Mouse (Mus musculus) CH12.LX (cell line): ENCODE results near the gene Trpm3. TPM values are rescaled to one million over a fixed set of nuclear protein-coding genes. Genes with fewer than 3 reads are reported as not detected.

ENCODE experiments used
- DNase-seq: peaks from one replicate; pipeline ENCODE4 v3.0.0-alpha.2; 2013; ENCODE audit errors: extremely low read depth
- H3K27ac ChIP-seq: 2 replicates; pipeline ENCODE4 v1.5.1; 2012; ENCODE audit warnings: low read depth, mild to moderate bottlenecking, control low read depth, moderate library complexity; ENCODE audit not compliant: insufficient read depth
- H3K27me3 ChIP-seq: replicated peaks from 2 replicates; pipeline ENCODE3; 2012; ENCODE audit warnings: inconsistent platforms
- H3K36me3 ChIP-seq, 2 experiments: replicated peaks in 1 of 2; 2 replicates each; pipeline versions ENCODE3 to v1.6.1; 2012; ENCODE audit warnings: inconsistent platforms in 1 of 2, low read length in 1 of 2, mild to moderate bottlenecking in 1 of 2, mixed read lengths in 1 of 2, moderate library complexity in 1 of 2; ENCODE audit not compliant: control insufficient read depth in 1 of 2, insufficient read depth in 1 of 2
- H3K4me1 ChIP-seq, 2 experiments: 2 replicates each; pipeline ENCODE4 v1.6.1; 2012; ENCODE audit warnings: inconsistent platforms in 1 of 2, moderate library complexity in 1 of 2; ENCODE audit not compliant: insufficient read depth in 2 of 2, control insufficient read depth in 1 of 2
- H3K4me2 ChIP-seq: 2 replicates; pipeline ENCODE4 v1.6.1; 2012; ENCODE audit warnings: low read depth, mild to moderate bottlenecking, control low read depth; ENCODE audit not compliant: poor library complexity, insufficient read depth, severe bottlenecking
- H3K4me3 ChIP-seq, 3 experiments: fragments of 150-350 bp in 1 of 3; sonication (generic) in 1 of 3; replicated peaks in 1 of 3; 2 replicates each; pipeline versions ENCODE3 to v1.5.1; 2011 to 2012; ENCODE audit warnings: low read depth in 2 of 3, low read length in 2 of 3, mild to moderate bottlenecking in 2 of 3, moderate library complexity in 2 of 3, control low read depth in 1 of 3, improper control_type of control experiment in 1 of 3, inconsistent platforms in 1 of 3, mixed read lengths in 1 of 3; ENCODE audit not compliant: poor library complexity in 1 of 3
- H3K79me2 ChIP-seq: replicated peaks from 2 replicates; pipeline ENCODE4 v1.6.1; 2012; ENCODE audit warnings: mild to moderate bottlenecking, moderate library complexity; ENCODE audit not compliant: control insufficient read depth, poor library complexity, insufficient read depth, severe bottlenecking; ENCODE audit errors: extremely low read depth
- H3K9ac ChIP-seq: 2 replicates; pipeline ENCODE4 v1.6.1; 2012; ENCODE audit warnings: low read depth, mild to moderate bottlenecking, control low read depth, moderate library complexity; ENCODE audit not compliant: insufficient read depth
- H3K9me3 ChIP-seq: replicated peaks from 2 replicates; pipeline ENCODE3; 2012; ENCODE audit warnings: low read length, inconsistent platforms, mixed read lengths
- BHLHE40 ChIP-seq: IDR thresholded peaks from 2 replicates; pipeline ENCODE4 v1.6.1; 2011; ENCODE audit warnings: mild to moderate bottlenecking, low read depth, low read length, improper control_type of control experiment
- CHD1 ChIP-seq: IDR thresholded peaks from 2 replicates; pipeline ENCODE4 v1.6.1; 2012; ENCODE audit warnings: low read depth, low read length, improper control_type of control experiment, inconsistent platforms
- CHD2 ChIP-seq: IDR thresholded peaks from 2 replicates; pipeline ENCODE4 v1.6.1; 2011; ENCODE audit warnings: low read length, improper control_type of control experiment
- CTCF ChIP-seq, 2 experiments: IDR thresholded peaks in 1 of 2; conservative IDR thresholded peaks in 1 of 2; 2 replicates each; pipeline ENCODE4 v1.5.1; 2011 to 2012; ENCODE audit warnings: low read depth in 2 of 2, low read length in 2 of 2, improper control_type of control experiment in 1 of 2, inconsistent platforms in 1 of 2, mild to moderate bottlenecking in 1 of 2, moderate library complexity in 1 of 2
- E2F4 ChIP-seq: IDR thresholded peaks from 2 replicates; pipeline ENCODE4 v1.6.1; 2011; ENCODE audit warnings: low read depth, low read length, improper control_type of control experiment; ENCODE audit not compliant: insufficient replicate concordance
- ELF1 ChIP-seq: IDR thresholded peaks from 2 replicates; pipeline ENCODE4 v1.6.1; 2014; ENCODE audit warnings: low read depth, mild to moderate bottlenecking, inconsistent platforms, low read length, improper control_type of control experiment
- EP300 ChIP-seq: IDR thresholded peaks from 2 replicates; pipeline ENCODE4 v1.6.1; 2011; ENCODE audit warnings: low read length, improper control_type of control experiment
- ETS1 ChIP-seq: conservative IDR thresholded peaks from 2 replicates; pipeline ENCODE4 v1.6.1; 2012; ENCODE audit warnings: low read depth, mild to moderate bottlenecking, inconsistent platforms, low read length, improper control_type of control experiment, moderate library complexity
- GABPA ChIP-seq: IDR thresholded peaks from 2 replicates; pipeline ENCODE4 v1.6.1; 2012; ENCODE audit warnings: low read depth, low read length, improper control_type of control experiment, inconsistent platforms; ENCODE audit not compliant: insufficient replicate concordance
- HCFC1 ChIP-seq: IDR thresholded peaks from 2 replicates; pipeline ENCODE4 v1.6.1; 2012; ENCODE audit warnings: low read depth, mild to moderate bottlenecking, inconsistent platforms, low read length, improper control_type of control experiment
- IRF4 ChIP-seq: IDR thresholded peaks from 2 replicates; pipeline ENCODE4 v1.6.1; 2014; ENCODE audit warnings: low read depth, mild to moderate bottlenecking, inconsistent platforms, low read length, improper control_type of control experiment
- JUN ChIP-seq: IDR thresholded peaks from 2 replicates; pipeline ENCODE4 v1.6.1; 2011; ENCODE audit warnings: low read depth, mild to moderate bottlenecking, low read length, improper control_type of control experiment, moderate library complexity; ENCODE audit not compliant: insufficient read depth
- MAFK ChIP-seq: IDR thresholded peaks from 2 replicates; pipeline ENCODE4 v1.6.1; 2011; ENCODE audit warnings: low read length, improper control_type of control experiment; ENCODE audit not compliant: insufficient replicate concordance
- MAX ChIP-seq: IDR thresholded peaks from 2 replicates; pipeline ENCODE4 v1.6.1; 2011; ENCODE audit warnings: low read length, improper control_type of control experiment
- MEF2A ChIP-seq: IDR thresholded peaks from 2 replicates; pipeline ENCODE4 v1.6.1; 2014; ENCODE audit warnings: low read depth, mild to moderate bottlenecking, inconsistent platforms, low read length, improper control_type of control experiment, borderline replicate concordance
- MXI1 ChIP-seq: IDR thresholded peaks from 2 replicates; pipeline ENCODE4 v1.6.1; 2011; ENCODE audit warnings: mild to moderate bottlenecking, low read depth, low read length, improper control_type of control experiment
- NELFE ChIP-seq: IDR thresholded peaks from 2 replicates; pipeline ENCODE4 v1.6.1; 2011; ENCODE audit warnings: low read depth, low read length, improper control_type of control experiment
- PAX5 ChIP-seq: IDR thresholded peaks from 2 replicates; pipeline ENCODE4 v1.6.1; 2012; ENCODE audit warnings: low read length, inconsistent platforms, mixed read lengths
- POLR2AphosphoS2 ChIP-seq: IDR thresholded peaks from 2 replicates; pipeline ENCODE4 v1.6.1; 2011; ENCODE audit warnings: low read depth, low read length, improper control_type of control experiment
- RAD21 ChIP-seq: IDR thresholded peaks from 2 replicates; pipeline ENCODE4 v1.6.1; 2011; ENCODE audit warnings: low read depth, mild to moderate bottlenecking, low read length, improper control_type of control experiment, moderate library complexity
- SIN3A ChIP-seq: IDR thresholded peaks from 2 replicates; pipeline ENCODE4 v1.6.1; 2012; ENCODE audit warnings: low read length, improper control_type of control experiment, inconsistent platforms
- SMC3 ChIP-seq: IDR thresholded peaks from 2 replicates; pipeline ENCODE4 v1.6.1; 2011; ENCODE audit warnings: low read depth, low read length, improper control_type of control experiment
- TBP ChIP-seq: conservative IDR thresholded peaks from 2 replicates; pipeline ENCODE4 v1.6.1; 2011; ENCODE audit warnings: low read depth, low read length, improper control_type of control experiment
- UBTF ChIP-seq: IDR thresholded peaks from 2 replicates; pipeline ENCODE4 v1.6.1; 2012; ENCODE audit warnings: low read depth, mild to moderate bottlenecking, inconsistent platforms, low read length, improper control_type of control experiment, moderate library complexity
- USF2 ChIP-seq: conservative IDR thresholded peaks from 2 replicates; pipeline ENCODE4 v1.6.1; 2011; ENCODE audit warnings: low read depth, low read length, improper control_type of control experiment
- ZMIZ1 ChIP-seq: IDR thresholded peaks from 2 replicates; pipeline ENCODE4 v1.6.1; 2012; ENCODE audit warnings: low read depth, mild to moderate bottlenecking, inconsistent platforms, low read length, improper control_type of control experiment
- ZNF384 ChIP-seq: IDR thresholded peaks from 2 replicates; pipeline ENCODE4 v1.6.1; 2012; ENCODE audit warnings: low read depth, low read length, improper control_type of control experiment, inconsistent platforms
- dilution Hi-C: fragments of 300-500 bp; cut with MboI; formaldehyde crosslinking; loops from 2 replicates; pipeline ENCODE4 v1.14.3; 2020; ENCODE audit warnings: low sequenced_read_pairs; ENCODE audit not compliant: extremely low pct_unique_long_range_greater_than_20kb, extremely low pct_ligation_motif_present
- in situ Hi-C: fragments of 300-500 bp; cut with MboI; formaldehyde crosslinking; loops from 3 replicates; pipeline ENCODE4 v1.14.3; 2019; ENCODE audit warnings: low sequenced_read_pairs, low pct_ligation_motif_present, low pct_unique_long_range_greater_than_20kb, mixed read lengths
- polyA plus RNA-seq: library from polyadenylated mRNA; unstranded; fragments of >175 nt; gene quantifications from 2 replicates; pipeline ENCODE4 v1.2.1, GENCODE M21; 2012; ENCODE audit warnings: low read depth; ENCODE audit not compliant: insufficient read length
- total RNA-seq, 2 experiments: library from RNA; depleted of rRNA; stranded (reverse); fragments of 300-350 nt in 1 of 2; fragments of >200 nt in 1 of 2; gene quantifications; 2 replicates each; pipeline ENCODE4 v1.2.3; 2012 to 2014

The Trpm3 gene
- total and polyA plus RNA-seq, 3 experiments, result 0.01 TPM; not detected in 2

DNA sequence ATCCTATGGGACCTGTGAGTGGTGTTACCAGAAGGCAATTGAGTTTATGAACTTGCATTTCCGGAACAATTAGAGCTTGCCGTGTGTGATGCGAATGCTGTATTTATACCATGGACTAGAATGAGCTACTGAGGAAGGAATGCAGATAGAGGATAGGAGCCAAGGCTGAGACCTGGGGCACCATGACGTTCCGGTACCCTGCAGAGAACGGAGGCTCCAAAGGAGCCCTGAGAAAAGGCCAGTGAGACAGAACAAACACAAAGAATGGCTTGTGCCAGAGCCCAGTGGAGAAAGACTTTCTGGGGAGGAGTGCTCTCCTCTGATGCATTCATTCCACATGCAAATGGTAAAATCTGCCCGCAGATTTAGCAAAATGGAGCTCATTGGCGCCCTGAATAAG is 682.9 kb downstream of the Trpm3 start:
- DNase-seq, result no peak
- no peak overlapping the region for H3K27ac ChIP-seq
- dilution Hi-C loops (no loop called here), in situ Hi-C loops (no loop called here)
- H3K9me3 ChIP-seq, result no peaks in the 10 kb centered on the region
- H3K9ac ChIP-seq, result no peak overlapping the region
- H3K4me1 ChIP-seq, result no peaks in the 10 kb centered on the region
- TF ChIP-seq ZMIZ1 (no peak), ZNF384 (no peak), POLR2AphosphoS2 (no peak), USF2 (no peak), BHLHE40 (no peak), CHD2 (no peak), RAD21 (no peak), HCFC1 (no peak), MXI1 (no peak), CHD1 (no peak), TBP (no peak), CTCF (conservative IDR thresholded peaks at IDR 0.05 in 1 of 2, IDR thresholded peaks at IDR 0.05 in 1 of 2; ENCODE audit: low read depth in 2 of 2, low read length in 2 of 2) (no peak), MAFK (no peak), UBTF (no peak), MEF2A (no peak), ETS1 (no peak), SMC3 (no peak), GABPA (no peak), MAX (no peak)
- H3K36me3 ChIP-seq, result no peaks in the 10 kb centered on the region
- no peaks in the 10 kb centered on the region for H3K27me3 ChIP-seq
- peak overlapping the region; percentile 36; the same call in 1 of the 2 replicates for H3K4me2 ChIP-seq
- no peak overlapping the region for H3K4me3 ChIP-seq
- H3K79me2 ChIP-seq, result no peaks in the 10 kb centered on the region

GRCm38 (mm10) chr19:22823491-22823981 is 684.7 kb downstream of the Trpm3 start:
- Histone ChIP-seq H3K4me3 (no peak overlapping the region), H3K4me2 (no peak overlapping the region), H3K79me2 (no peaks in the 10 kb centered on the region), H3K4me1 (no peaks in the 10 kb centered on the region), H3K9ac (no peak overlapping the region), H3K27ac (no peak overlapping the region), H3K36me3 (no peaks in the 10 kb centered on the region), H3K27me3 (no peaks in the 10 kb centered on the region), H3K9me3 (no peaks in the 10 kb centered on the region)
- dilution Hi-C loops (no loop called here), in situ Hi-C loops (no loop called here)
- no peak for DNase-seq
- no peak for TF ChIP-seq E2F4
- TF ChIP-seq CHD2, result no peak
- no peak for TF ChIP-seq RAD21
- no peak for TF ChIP-seq CTCF (conservative IDR thresholded peaks at IDR 0.05 in 1 of 2, IDR thresholded peaks at IDR 0.05 in 1 of 2; ENCODE audit: low read depth in 2 of 2, low read length in 2 of 2)
- no peak for TF ChIP-seq MXI1
- no peak for TF ChIP-seq NELFE
- TF ChIP-seq PAX5, result no peak
- no peak for TF ChIP-seq HCFC1
- no peak for TF ChIP-seq JUN
- TF ChIP-seq SIN3A, result no peak
- TF ChIP-seq IRF4, result no peak
- no peak for TF ChIP-seq MAFK
- no peak for TF ChIP-seq ELF1
- no peak for TF ChIP-seq TBP
- no peak for TF ChIP-seq EP300
- no peak for TF ChIP-seq USF2
